Mouse (Mus musculus) gastrocnemius, adult 18-20 months (tissue): Measurements from ENCODE around the gene Smtnl1. TPM values are rescaled to one million over a fixed set of nuclear protein-coding genes. Genes with fewer than 3 reads are reported as not detected.

Experiments used
- total RNA-seq, 2 experiments: library from RNA; stranded (reverse); gene quantifications; 2 replicates each; pipeline ENCODE4 v1.2.3; 2021

Gene Smtnl1
- total RNA-seq, 2 experiments from 2014 or later: 104 to 119 TPM

Other genes with a start within 250 kb of the Smtnl1 start
- gene Ctnnd1, start 171.9 kb downstream of the Smtnl1 start, total RNA-seq: 10 to 100 TPM; 23.2 to 29.2 TPM
- not detected for gene Btbd18, start 163.6 kb downstream of the Smtnl1 start, total RNA-seq
- 10 to 100 TPM; 12.0 to 14.4 TPM for gene Selenoh, start 151.9 kb downstream of the Smtnl1 start, total RNA-seq
- gene Gm28635, start 144.6 kb downstream of the Smtnl1 start, total RNA-seq: 1 to 10 TPM in 1 of 2 experiments, under 1 TPM in 1; 0.59 to 2.2 TPM
- 1 to 10 TPM; 7.7 to 8.5 TPM for gene Med19, start 144.2 kb downstream of the Smtnl1 start, total RNA-seq
- gene Tmx2, start 143.5 kb downstream of the Smtnl1 start, total RNA-seq: 10 to 100 TPM; 45.5 to 47.7 TPM
- 10 to 100 TPM; 72.0 to 78.9 TPM for gene Zdhhc5, start 107.5 kb downstream of the Smtnl1 start, total RNA-seq
- gene Clp1, start 95.3 kb downstream of the Smtnl1 start, total RNA-seq: 1 to 10 TPM; 3.3 to 3.8 TPM
- gene Ypel4, start 88.6 kb downstream of the Smtnl1 start, total RNA-seq: under 1 TPM; 0.38 to 0.57 TPM
- gene Gm19426, start 79.0 kb downstream of the Smtnl1 start, total RNA-seq: under 1 TPM in 1 of 2 experiments, not detected in 1; 0.43 TPM
- gene Serping1, start 47.2 kb downstream of the Smtnl1 start, total RNA-seq: 10 to 100 TPM; 50.8 to 72.0 TPM
- gene Ube2l6, start 23.8 kb downstream of the Smtnl1 start, total RNA-seq: 1 to 10 TPM; 2.9 to 3.7 TPM
- gene Timm10, start 4.3 kb upstream of the Smtnl1 start, total RNA-seq: 10 to 100 TPM; 38.2 to 57.8 TPM
- 10 to 100 TPM; 11.0 to 12.7 TPM for gene Slc43a1, start 16.2 kb upstream of the Smtnl1 start, total RNA-seq
- under 1 TPM; 0.52 to 0.62 TPM for gene Rtn4rl2, start 64.1 kb upstream of the Smtnl1 start, total RNA-seq
- 10 to 100 TPM; 17.2 to 18.4 TPM for gene Slc43a3, start 113.9 kb upstream of the Smtnl1 start, total RNA-seq
- gene Prg2, start 157.8 kb upstream of the Smtnl1 start, total RNA-seq: not detected
- gene Prg3, start 165.6 kb upstream of the Smtnl1 start, total RNA-seq: not detected
- 10 to 100 TPM; 25.8 to 27.9 TPM for gene Ssrp1, start 214.6 kb upstream of the Smtnl1 start, total RNA-seq
- under 1 TPM; 0.40 to 0.50 TPM for gene P2rx3, start 214.8 kb upstream of the Smtnl1 start, total RNA-seq
- gene Tnks1bp1, start 225.4 kb upstream of the Smtnl1 start, total RNA-seq: 10 to 100 TPM; 24.4 to 37.0 TPM